Mouse (Mus musculus) thymus, postnatal 4 days (tissue): ENCODE measurements around the gene Rln1.
A peak's percentile ranks its signal among the peaks of the same experiment; 100 is the strongest.

Source experiments
- DNase-seq: peaks from one replicate; pipeline ENCODE4 v3.0.0; 2021

The Rln1 gene

GRCm38 (mm10) chr19:29334068-29334745 is at the start of gene Rln1:
TSS of gene Rln1 (minus strand) at chr19:29334670.
- no peak for DNase-seq

DNA sequence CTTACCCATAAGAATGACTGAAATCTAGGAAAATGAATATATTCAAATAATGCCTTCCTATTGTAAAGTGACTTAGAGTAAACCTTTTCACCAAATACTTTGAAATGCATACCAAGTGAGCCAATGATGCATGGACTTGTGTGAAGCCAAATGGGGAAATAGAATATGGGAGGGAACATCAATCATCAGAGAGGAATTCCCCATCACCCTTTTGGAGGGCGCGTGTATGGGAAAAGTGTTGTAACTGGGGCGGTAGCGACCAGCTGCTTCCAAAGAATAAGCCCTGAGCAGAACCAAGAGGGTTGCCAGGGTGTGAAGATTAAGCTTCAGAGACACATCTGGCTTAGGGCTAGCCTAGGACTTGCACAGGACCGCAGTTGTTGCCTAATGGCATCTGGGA is 48.9 kb upstream of the Rln1 start:
- DNase-seq, result no peak

GRCm38 (mm10) chr19:29379839-29380603 is 45.6 kb upstream of the Rln1 start:
- DNase-seq, result no peak

- DNase-seq, result no peak
Observed at GRCm38 (mm10) chr19:29376382-29376781, 41.9 kb upstream of the Rln1 start.

DNA sequence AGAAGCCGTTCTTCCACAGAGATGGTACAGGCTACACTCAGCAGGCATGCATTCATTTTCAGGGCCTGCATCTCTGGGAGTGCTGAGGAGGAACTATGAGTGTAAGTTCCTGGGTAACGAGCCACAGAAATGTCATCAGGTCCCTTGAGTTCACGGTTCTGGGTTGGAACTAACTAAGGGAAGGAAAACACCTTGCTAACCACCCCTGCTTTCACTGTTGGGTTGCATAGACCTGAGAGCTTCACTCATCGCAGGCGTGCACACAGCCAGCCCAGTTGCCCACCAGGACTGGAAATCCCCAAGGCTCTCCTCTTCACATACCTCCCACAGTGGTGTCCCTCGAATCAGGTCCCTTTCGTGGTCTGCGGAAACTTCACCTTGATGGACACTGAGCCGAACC is 40.5 kb upstream of the Rln1 start:
- no peak for DNase-seq

- DNase-seq, result no peak
Observed at GRCm38 (mm10) chr19:29373438-29373837, 39.0 kb upstream of the Rln1 start.

GRCm38 (mm10) chr19:29372621-29373020 is 38.2 kb upstream of the Rln1 start:
- DNase-seq, result no peak

GRCm38 (mm10) chr19:29372138-29372537 is 37.7 kb upstream of the Rln1 start:
- DNase-seq, result peak; percentile 23

GRCm38 (mm10) chr19:29371284-29372081 is 37.0 kb upstream of the Rln1 start:
- peak; percentile 38 for DNase-seq

GRCm38 (mm10) chr19:29370545-29371283 is 36.2 kb upstream of the Rln1 start:
- no peak for DNase-seq

DNA sequence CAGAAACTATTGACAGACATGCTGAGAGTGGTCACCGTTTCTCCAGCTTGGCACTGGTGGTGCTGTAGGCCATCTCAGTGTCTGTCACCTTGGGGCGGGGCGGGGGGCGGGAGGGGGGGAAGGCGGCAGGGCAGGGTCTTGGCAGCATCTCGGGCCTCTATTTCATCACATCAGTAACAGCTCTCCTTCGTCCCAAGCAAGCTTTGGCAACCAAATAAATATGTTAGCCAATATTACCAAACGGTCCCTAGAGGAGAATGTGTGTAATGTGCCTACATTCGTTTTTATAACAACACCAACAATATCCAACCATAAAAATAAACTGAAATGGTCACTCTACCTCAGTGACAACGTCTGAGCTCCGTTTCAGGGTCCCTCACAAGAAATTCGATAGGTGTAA is 35.6 kb upstream of the Rln1 start:
- DNase-seq, result no peak

DNA sequence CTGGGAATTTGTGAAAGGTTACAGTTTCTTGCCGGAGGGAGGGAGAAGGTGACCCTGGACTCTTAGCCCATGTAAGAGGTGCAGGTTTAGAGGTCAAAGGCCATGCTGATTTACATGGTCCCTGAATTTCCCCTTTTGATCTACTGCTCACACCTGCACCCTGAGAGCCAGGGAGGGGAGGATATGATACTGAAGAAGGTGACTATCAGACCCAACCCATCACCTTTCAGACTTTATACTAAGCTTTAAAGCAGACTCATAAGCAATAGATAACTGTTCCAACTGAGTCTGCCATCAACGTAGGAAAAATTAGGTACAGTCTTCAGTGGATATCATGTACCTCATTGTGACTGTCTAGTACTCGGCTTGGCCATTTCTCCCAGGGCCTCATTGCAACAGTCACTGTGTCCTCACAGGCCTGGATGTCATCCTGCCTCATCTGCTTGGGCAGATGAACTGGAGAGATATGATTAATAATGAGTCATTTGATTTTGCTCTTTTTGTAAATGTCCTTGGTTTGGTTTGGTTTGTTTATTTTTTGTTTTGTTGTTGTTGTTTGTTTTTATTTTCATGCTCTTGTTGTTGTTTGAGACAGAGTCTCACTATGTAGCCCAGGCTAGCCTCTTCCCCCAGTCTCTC is 34.3 kb upstream of the Rln1 start:
- no peak for DNase-seq

DNA sequence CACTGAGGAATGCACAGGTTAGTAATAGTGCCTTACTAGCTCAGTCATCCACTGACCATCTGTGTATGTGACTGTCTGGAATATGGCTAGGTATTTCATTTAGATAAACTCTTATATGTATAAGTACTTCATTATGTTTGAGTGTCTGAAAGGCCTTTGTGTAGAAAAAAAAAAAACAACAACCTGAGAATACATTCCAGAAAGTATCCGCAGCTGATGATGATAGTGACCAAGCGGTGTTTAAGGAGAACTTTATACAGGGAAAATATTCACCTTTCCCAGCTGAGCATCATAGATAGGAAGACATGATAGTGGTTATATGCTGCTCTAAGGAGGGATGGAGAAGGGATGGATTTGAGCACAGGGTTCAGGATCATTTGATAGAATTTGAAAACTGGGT is 33.6 kb upstream of the Rln1 start:
- DNase-seq, result no peak

GRCm38 (mm10) chr19:29366969-29367622 is 32.6 kb upstream of the Rln1 start, which contains the start of the genes Plgrkt and Cd274:
TSS of gene Plgrkt (minus strand) at chr19:29367390.
TSS of gene Cd274 (plus strand) at chr19:29367455.
- DNase-seq, result peak; percentile 94

GRCm38 (mm10) chr19:29366226-29366968 is 31.9 kb upstream of the Rln1 start:
- peak; percentile 38 for DNase-seq

DNA sequence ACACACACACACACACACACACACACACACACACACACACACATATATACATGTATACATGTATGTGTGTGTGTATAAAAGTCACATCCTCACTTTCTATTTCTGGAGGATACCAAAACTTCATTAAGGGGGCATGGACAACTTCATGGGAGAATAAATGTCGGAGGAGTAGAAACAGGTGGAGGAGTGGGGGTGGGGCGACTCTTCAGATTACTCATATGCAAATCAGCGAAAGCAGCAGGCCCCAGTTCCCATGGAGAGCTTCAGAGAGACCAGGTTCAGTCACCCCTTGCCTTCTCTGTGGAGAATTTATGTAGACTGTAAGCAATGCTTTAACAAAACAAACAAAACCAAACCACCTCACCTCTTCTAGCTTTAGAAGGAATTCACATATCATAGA is 30.6 kb upstream of the Rln1 start:
- peak; percentile 51 for DNase-seq

DNA sequence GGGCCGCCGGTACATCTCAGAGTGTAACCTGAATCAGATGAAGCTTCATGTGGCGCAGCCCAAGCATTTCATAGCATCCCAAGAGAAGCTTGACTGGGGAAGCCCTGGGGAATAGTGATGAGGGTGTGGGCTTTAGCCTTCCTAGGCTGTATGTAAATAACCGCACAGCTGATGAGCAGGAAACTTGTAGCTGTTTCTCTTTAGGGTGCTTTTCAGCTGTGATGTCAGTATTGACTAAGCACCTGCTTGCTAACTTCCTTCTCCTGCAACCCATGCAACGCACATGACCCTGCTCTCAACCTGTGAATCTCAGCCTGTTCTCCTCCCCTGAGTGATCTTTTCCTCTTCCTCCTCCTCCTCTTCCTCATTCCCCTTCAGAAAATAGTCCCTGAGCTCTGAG is 29.6 kb upstream of the Rln1 start:
- DNase-seq, result no peak

GRCm38 (mm10) chr19:29363557-29363956 is 29.1 kb upstream of the Rln1 start:
- DNase-seq, result no peak

DNA sequence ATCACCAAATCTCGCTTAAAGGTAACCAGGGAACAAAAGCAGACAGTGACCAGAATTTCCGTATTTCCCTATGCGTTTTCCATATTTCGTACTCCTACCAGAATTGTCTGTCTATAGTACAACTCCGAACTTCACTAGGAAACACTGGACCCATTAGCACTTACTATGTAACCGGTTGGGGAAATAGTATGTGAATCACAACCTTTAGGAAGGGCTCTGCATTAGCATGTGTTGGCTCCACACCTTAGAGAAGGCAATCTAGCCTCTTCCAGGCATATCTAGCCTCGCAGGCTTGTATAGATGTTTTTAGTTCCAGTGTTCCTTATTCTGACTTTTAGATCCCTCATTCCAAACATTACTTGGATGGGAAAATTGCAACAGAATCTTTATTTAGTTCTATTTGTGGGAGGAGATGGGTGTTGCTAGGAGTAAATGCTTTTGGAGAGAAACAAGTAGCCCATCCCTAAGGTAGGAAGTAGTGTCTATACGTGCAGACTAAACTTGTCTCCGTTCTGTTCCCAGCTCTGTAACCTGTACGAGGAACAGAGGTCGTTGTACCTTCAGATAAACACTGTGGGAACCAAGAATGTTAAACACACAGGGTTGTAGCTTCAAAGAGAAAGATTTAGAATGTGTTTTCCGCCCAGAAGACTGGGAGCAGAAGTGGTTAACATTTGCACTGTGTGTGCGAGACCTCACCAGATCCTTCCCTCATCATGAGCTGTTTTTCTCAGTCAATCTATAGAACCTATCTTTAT is 27.9 kb upstream of the Rln1 start:
- no peak for DNase-seq

DNA sequence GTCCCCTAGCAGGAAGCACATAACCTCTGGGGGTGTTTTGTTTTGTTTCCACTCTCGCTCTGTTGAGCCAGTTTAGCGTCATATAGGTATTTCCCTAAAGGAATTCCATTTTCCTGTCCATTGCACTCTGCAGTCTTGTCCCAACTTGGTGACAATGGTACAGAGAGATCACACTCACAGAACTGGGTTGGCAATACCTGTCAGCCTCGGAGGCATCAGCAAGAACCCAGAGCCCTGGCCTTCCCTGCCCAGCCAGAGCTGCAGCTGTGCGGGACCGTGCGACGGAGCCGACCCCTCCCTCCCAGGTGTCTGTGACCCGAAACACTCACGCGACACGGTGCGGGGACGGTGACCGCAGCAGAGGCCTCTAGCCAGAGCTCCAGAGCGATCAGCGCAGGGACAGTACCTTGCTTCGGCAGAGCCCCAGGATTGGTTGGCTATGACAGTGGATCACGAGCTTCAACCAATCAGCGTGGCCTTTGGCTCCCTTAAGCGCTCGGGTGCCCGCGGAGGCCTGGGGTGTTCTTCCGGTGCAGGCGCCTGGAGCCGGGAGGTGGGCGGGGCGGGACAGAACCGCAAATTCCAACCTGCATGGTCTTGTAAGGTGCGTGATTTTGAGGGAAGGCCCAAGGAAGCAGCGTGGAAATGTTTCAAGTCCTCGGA is 27.1 kb upstream of the Rln1 start:
- peak; percentile 88 for DNase-seq
